Mouse (Mus musculus) granulocyte monocyte progenitor cell, adult 5-6 weeks (primary cell): ENCODE measurements around the gene Tnr. TPM values are rescaled to one million over a fixed set of nuclear protein-coding genes. Genes with fewer than 3 reads are reported as not detected.

ENCODE experiments used
- ATAC-seq: replicated peaks from 2 replicates; pipeline ENCODE4 v1.8.0; 2016; ENCODE audit warnings: mild to moderate bottlenecking, moderate TSS enrichment, inconsistent platforms; ENCODE audit not compliant: poor library complexity, severe bottlenecking
- total RNA-seq, 2 experiments: library from RNA; stranded (forward) in 1 of 2; stranded (reverse) in 1 of 2; fragments of 200-712, 200-1000 nt in 1 of 2; fragments of >200 nt in 1 of 2; fragmentation: Nextera tagmentation in 1 of 2; gene quantifications; 2 replicates each; pipeline ENCODE4 v1.2.3; 2014 to 2017

Tnr gene
- total RNA-seq, 2 experiments from 2014 or later: not detected

- ATAC-seq: no peak
Measured at GRCm38 (mm10) chr1:159619205-159619604, 95.6 kb downstream of the Tnr start.

- ATAC-seq: no peak
Measured at GRCm38 (mm10) chr1:159621321-159621720, 97.8 kb downstream of the Tnr start.

GRCm38 (mm10) chr1:159629119-159629518, 105.5 kb downstream of the Tnr start:
- no peak for ATAC-seq

- ATAC-seq: no peak
Measured at GRCm38 (mm10) chr1:159629822-159630589, 106.4 kb downstream of the Tnr start.

GRCm38 (mm10) chr1:159632558-159632957, 109.0 kb downstream of the Tnr start:
- ATAC-seq: no peak

GRCm38 (mm10) chr1:159639408-159639807, 115.8 kb downstream of the Tnr start:
- no peak for ATAC-seq

GRCm38 (mm10) chr1:159645719-159646118, 122.2 kb downstream of the Tnr start:
- no peak for ATAC-seq

- ATAC-seq: no peak
Measured at GRCm38 (mm10) chr1:159650486-159650885, 126.9 kb downstream of the Tnr start.

- ATAC-seq: no peak
Measured at GRCm38 (mm10) chr1:159655241-159655640, 131.7 kb downstream of the Tnr start.

- no peak for ATAC-seq
Measured at GRCm38 (mm10) chr1:159657856-159658542, 134.4 kb downstream of the Tnr start.

GRCm38 (mm10) chr1:159660620-159661501, 137.3 kb downstream of the Tnr start:
- no peak for ATAC-seq

- ATAC-seq: no peak
Measured at GRCm38 (mm10) chr1:159664496-159664895, 140.9 kb downstream of the Tnr start.

GRCm38 (mm10) chr1:159664945-159665344, 141.4 kb downstream of the Tnr start:
- ATAC-seq: no peak

GRCm38 (mm10) chr1:159670629-159671150, 147.1 kb downstream of the Tnr start:
- no peak for ATAC-seq

- ATAC-seq: no peak
Measured at GRCm38 (mm10) chr1:159671181-159671580, 147.6 kb downstream of the Tnr start.

- ATAC-seq: no peak
Measured at GRCm38 (mm10) chr1:159674240-159674639, 150.7 kb downstream of the Tnr start.

GRCm38 (mm10) chr1:159675472-159675871, 151.9 kb downstream of the Tnr start:
- ATAC-seq: peak; percentile 78

GRCm38 (mm10) chr1:159678221-159678935, 154.8 kb downstream of the Tnr start:
- ATAC-seq: no peak

- no peak for ATAC-seq
Measured at GRCm38 (mm10) chr1:159681252-159681651, 157.7 kb downstream of the Tnr start.
